Mouse (Mus musculus): ENCODE measurements around the gene Clasp1. TPM values are rescaled to one million over a fixed set of nuclear protein-coding genes. Genes with fewer than 3 reads are reported as not detected.
A peak's percentile ranks its signal among the peaks of the same experiment; 100 is the strongest.
"Not testable (repeated sequence)": the region's sequence is repeated elsewhere in the genome, so short reads cannot be mapped to it uniquely, and the experiment has no call there.

The Clasp1 gene
- polyA plus RNA-seq, 1 experiment from 2014 or later, result 41.1 TPM

DNA sequence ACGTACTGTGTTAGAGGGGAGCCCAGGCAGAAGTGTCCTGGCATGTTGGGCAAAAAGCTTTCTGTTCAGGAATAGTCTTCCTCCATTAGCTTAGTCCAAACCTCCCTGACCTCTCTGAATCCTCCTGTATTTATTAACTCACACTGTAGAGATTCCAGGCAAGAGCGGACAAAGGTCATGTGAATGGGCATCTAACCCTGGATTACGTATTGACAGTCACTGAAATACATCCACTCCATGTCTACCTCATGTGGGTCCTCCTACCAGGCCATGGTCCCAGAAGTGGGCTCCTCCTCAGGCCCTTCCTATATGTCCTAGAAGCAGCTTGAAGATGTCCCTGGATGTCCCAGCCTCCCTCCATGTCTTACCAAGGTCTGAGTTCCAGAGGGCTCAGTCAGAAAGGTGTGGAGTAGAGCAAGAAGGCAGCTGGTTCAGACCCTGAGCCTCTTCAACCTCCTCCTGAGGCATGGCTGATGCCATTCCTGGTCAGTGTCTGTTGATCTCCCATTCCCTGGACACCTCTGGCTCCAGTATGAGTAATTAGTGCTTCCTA, 224.8 kb downstream of the Clasp1 start:
- Histone ChIP-seq H3K27me3 (replicated peaks; ENCODE audit: control insufficient read depth, insufficient read depth, low read length) (no peaks in the 10 kb centered on the region), H3K4me1 (replicated peaks; ENCODE audit: control insufficient read depth, insufficient read depth, low read length) (no peaks in the 10 kb centered on the region), H3K36me3 (ENCODE audit: control insufficient read depth, insufficient read depth, low read length) (no peaks in the 10 kb centered on the region), H3K27ac (ENCODE audit: low read depth, low read length) (no peak overlapping the region; the same call in 1 of the 2 replicates), H3K4me2 (no peak overlapping the region), H3K9ac (ENCODE audit: low read depth, low read length) (no peak overlapping the region), H3K4me3 (ENCODE audit: low read depth, low read length) (no peak overlapping the region), H3K9me3 (ENCODE audit: control insufficient read depth, low read length) (no peaks in the 10 kb centered on the region)
- ATAC-seq (replicated peaks; ENCODE audit: low FRiP score) (peak; percentile 61), DNase-seq (ENCODE audit: low spot score) (no peak)
- 74% methylated on average over 3 of the region's 3 CpGs for WGBS

DNA sequence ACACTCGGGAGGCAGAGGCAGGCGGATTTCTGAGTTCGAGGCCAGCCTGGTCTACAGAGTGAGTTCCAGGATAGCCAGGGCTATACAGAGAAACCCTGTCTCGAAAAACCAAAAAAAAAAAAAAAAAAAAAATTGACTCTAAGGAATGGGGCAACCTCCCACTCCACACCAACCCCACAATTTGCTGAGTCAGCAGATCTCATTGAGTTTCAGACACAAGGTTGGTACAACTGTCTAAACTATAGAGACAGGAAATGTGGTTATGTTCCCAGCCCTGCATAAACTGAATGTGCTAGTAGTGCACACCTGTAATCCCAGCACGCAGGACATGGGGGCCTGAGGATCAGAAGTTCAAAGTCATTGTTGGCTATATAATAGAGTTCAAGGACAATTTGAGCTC, 232.2 kb downstream of the Clasp1 start:
- H3K36me3 ChIP-seq (ENCODE audit: control insufficient read depth, insufficient read depth, low read length); DNase-seq (ENCODE audit: low spot score); H3K9ac ChIP-seq (ENCODE audit: low read depth, low read length); ATAC-seq (replicated peaks; ENCODE audit: low FRiP score); H3K9me3 ChIP-seq (ENCODE audit: control insufficient read depth, low read length); H3K27me3 ChIP-seq (replicated peaks; ENCODE audit: control insufficient read depth, insufficient read depth, low read length); H3K4me3 ChIP-seq (ENCODE audit: low read depth, low read length); H3K4me1 ChIP-seq (replicated peaks; ENCODE audit: control insufficient read depth, insufficient read depth, low read length); H3K4me2 ChIP-seq; H3K27ac ChIP-seq (ENCODE audit: low read depth, low read length): not testable (repeated sequence)
- 76% methylated on average over 5 of the region's 5 CpGs for WGBS

DNA sequence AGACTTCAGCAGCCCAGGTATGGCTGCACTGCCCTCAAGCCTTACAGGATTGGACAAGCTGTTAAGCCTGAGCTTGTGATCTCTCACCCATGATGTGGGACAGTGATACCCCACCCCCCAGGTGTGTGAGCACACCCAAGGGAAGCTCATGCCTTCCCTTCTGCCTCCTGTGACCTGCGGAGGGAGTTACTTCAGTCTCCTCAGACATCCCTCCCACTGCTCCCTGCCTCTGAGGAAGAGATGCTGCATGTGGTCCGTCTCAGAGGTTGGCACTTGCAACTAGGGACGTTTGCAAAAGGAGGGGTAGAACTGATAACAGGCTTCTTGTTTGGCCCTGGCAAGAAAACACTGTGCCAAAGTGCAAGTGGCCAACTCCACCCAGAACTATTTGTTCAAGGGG, 234.0 kb downstream of the Clasp1 start:
- DNase-seq (ENCODE audit: low spot score) (no peak), ATAC-seq (replicated peaks; ENCODE audit: low FRiP score) (no peak)
- 41% methylated on average over 3 of the region's 3 CpGs for WGBS
- no peak overlapping the region for H3K4me3 ChIP-seq (ENCODE audit: low read depth, low read length)
- H3K4me1 ChIP-seq (replicated peaks; ENCODE audit: control insufficient read depth, insufficient read depth, low read length), result peaks cover 5% of the 10 kb centered on the region; the same call in 1 of the 2 replicates
- no peak overlapping the region for H3K9ac ChIP-seq (ENCODE audit: low read depth, low read length)
- H3K27ac ChIP-seq (ENCODE audit: low read depth, low read length), result no peak overlapping the region
- peaks cover 17% of the 10 kb centered on the region for H3K27me3 ChIP-seq (replicated peaks; ENCODE audit: control insufficient read depth, insufficient read depth, low read length)
- no peak overlapping the region for H3K4me2 ChIP-seq
- H3K36me3 ChIP-seq (ENCODE audit: control insufficient read depth, insufficient read depth, low read length), result no peaks in the 10 kb centered on the region
- no peaks in the 10 kb centered on the region for H3K9me3 ChIP-seq (ENCODE audit: control insufficient read depth, low read length)

DNA sequence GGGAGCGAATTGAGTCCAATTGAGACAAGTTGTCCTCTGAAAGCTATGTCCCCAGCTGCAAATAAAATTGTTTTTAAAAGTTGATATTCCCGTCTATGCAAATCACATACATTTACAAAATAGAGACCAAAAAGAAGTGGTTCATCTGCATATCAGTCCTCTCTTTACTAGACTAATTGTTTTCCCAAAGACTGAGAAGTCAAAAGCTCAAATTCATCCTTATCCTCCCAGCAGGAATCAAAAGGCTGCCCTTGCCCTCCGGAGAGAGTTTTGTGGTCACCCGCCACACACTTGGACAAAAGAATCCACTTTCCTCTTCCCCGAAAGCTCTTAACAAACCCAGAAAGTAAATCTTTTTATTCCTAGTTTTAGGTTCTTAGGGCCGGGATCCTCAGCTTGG, 236.6 kb downstream of the Clasp1 start:
- no peaks in the 10 kb centered on the region for H3K36me3 ChIP-seq (ENCODE audit: control insufficient read depth, insufficient read depth, low read length)
- H3K4me3 ChIP-seq (ENCODE audit: low read depth, low read length), result no peak overlapping the region
- 48% methylated on average over 6 of the region's 6 CpGs for WGBS
- no peak overlapping the region for H3K4me2 ChIP-seq
- H3K9me3 ChIP-seq (ENCODE audit: control insufficient read depth, low read length), result no peaks in the 10 kb centered on the region
- H3K4me1 ChIP-seq (replicated peaks; ENCODE audit: control insufficient read depth, insufficient read depth, low read length), result peaks cover 5% of the 10 kb centered on the region
- ATAC-seq (replicated peaks; ENCODE audit: low FRiP score) (no peak), DNase-seq (ENCODE audit: low spot score) (no peak)
- H3K27me3 ChIP-seq (replicated peaks; ENCODE audit: control insufficient read depth, insufficient read depth, low read length), result peaks cover 28% of the 10 kb centered on the region
- H3K27ac ChIP-seq (ENCODE audit: low read depth, low read length), result no peak overlapping the region
- H3K9ac ChIP-seq (ENCODE audit: low read depth, low read length), result no peak overlapping the region

DNA sequence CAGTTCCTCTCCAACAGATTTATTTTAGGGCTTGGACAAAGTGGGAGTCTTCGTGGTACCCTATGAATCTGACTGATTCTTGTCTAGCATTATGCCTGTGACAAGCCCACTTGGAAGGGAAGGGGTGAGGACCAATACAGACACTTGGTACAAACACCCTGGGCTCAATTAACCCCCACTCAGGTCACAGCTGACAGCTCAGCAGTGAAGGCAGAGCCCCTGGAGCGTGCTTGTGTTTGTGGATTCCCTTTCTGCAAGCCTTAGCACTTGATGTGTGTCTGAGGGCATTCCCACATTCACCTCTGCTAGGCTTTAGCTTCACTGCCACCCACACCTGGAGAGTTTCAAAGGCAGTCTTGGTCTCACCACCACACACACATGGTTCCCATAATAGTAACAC, 237.1 kb downstream of the Clasp1 start:
- H3K4me2 ChIP-seq, result no peak overlapping the region
- no peaks in the 10 kb centered on the region for H3K36me3 ChIP-seq (ENCODE audit: control insufficient read depth, insufficient read depth, low read length)
- H3K9me3 ChIP-seq (ENCODE audit: control insufficient read depth, low read length), result no peaks in the 10 kb centered on the region
- peaks cover 28% of the 10 kb centered on the region for H3K27me3 ChIP-seq (replicated peaks; ENCODE audit: control insufficient read depth, insufficient read depth, low read length)
- WGBS, result 50% methylated on average over 2 of the region's 2 CpGs
- no peak overlapping the region for H3K4me3 ChIP-seq (ENCODE audit: low read depth, low read length)
- H3K27ac ChIP-seq (ENCODE audit: low read depth, low read length), result no peak overlapping the region
- no peak overlapping the region for H3K9ac ChIP-seq (ENCODE audit: low read depth, low read length)
- DNase-seq (ENCODE audit: low spot score) (no peak), ATAC-seq (replicated peaks; ENCODE audit: low FRiP score) (no peak)
- H3K4me1 ChIP-seq (replicated peaks; ENCODE audit: control insufficient read depth, insufficient read depth, low read length), result peaks cover 5% of the 10 kb centered on the region

DNA sequence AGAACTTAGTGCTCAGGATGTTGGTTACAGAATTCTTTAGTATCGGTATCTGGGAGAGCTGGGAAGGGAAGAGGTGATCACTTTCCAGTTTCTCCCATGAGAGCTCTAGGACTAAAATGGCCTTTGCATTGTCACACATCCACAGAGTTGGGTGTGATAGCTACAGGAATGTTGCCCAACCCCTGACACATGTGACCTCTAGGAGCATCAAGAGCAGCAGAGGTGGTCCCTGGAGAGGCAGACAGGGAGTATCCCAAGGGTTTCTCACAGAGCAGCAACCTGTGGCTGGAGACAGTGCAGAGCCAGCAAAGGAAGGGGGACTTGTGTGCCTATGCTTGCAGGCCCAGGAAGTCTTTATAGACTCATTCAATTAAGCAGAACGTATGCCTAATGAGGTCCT, 237.6 kb downstream of the Clasp1 start:
- 81% methylated on average over 2 of the region's 2 CpGs for WGBS

DNA sequence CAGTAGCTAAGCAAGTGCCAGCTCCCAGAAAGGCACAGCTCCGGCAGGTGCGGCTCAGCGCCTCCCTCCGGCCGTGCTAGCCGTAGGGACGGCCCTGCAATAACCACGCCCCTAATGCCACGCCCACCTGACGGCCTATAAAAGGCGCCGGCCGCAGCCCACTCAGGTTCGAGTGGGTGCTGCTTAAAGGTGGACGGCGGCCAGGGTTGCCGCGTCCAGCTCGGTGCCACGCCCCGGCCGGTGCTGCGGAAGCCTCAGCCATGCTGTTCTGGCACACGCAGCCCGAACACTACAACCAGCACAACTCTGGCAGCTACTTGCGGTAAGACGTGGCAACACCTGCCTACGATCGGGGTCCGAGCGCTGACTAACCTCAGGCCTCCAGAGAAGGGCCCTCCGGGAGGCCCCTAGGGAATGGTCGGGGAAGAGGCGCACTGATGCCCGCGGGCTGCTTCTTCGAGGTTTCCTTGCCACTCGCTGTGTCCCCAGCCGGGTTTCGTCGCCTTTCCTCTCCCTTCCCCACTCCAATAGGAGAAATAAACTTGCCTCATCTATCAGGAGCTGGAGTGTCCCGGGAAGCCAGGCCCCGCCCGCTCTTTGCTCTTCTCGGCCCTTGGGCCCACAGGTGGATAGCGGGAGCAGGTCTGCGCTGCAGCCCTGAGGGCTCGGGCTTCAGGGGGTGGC, 239.1 kb downstream of the Clasp1 start, which contains the start of gene Tfcp2l1:
Gene Tfcp2l1, plus strand, starts transcription at position 165 of the 684 bp plus-strand sequence.
- ATAC-seq (replicated peaks; ENCODE audit: low FRiP score), result peak; percentile 88
- no peak within 1 kb of the TSS for H3K27ac ChIP-seq (ENCODE audit: low read depth, low read length)
- no peaks in the 10 kb centered on the region for H3K36me3 ChIP-seq (ENCODE audit: control insufficient read depth, insufficient read depth, low read length)
- peak within 1 kb of the TSS; percentile 93 for H3K4me2 ChIP-seq
- peak within 1 kb of the TSS; percentile 57 for H3K4me3 ChIP-seq (ENCODE audit: low read depth, low read length)
- H3K9ac ChIP-seq (ENCODE audit: low read depth, low read length), result 0 out of 2 replicates have a peak within 1 kb of the TSS, but pooled peaks have one; percentile 20
- under 1% methylated on average over 48 of the region's 48 CpGs for WGBS
- no peaks in the 10 kb centered on the region for H3K9me3 ChIP-seq (ENCODE audit: control insufficient read depth, low read length)
- peaks cover 5% of the 10 kb centered on the region for H3K4me1 ChIP-seq (replicated peaks; ENCODE audit: control insufficient read depth, insufficient read depth, low read length)
- peaks cover 28% of the 10 kb centered on the region for H3K27me3 ChIP-seq (replicated peaks; ENCODE audit: control insufficient read depth, insufficient read depth, low read length)
- DNase-seq (ENCODE audit: low spot score), result peak; percentile 79

More for the DNA sequence above, 237.6 kb downstream of the Clasp1 start:
- Histone ChIP-seq H3K4me1 (replicated peaks; ENCODE audit: control insufficient read depth, insufficient read depth, low read length) (peaks cover 5% of the 10 kb centered on the region), H3K4me2 (no peak overlapping the region), H3K27ac (ENCODE audit: low read depth, low read length) (no peak overlapping the region), H3K4me3 (ENCODE audit: low read depth, low read length) (no peak overlapping the region), H3K27me3 (replicated peaks; ENCODE audit: control insufficient read depth, insufficient read depth, low read length) (peaks cover 28% of the 10 kb centered on the region), H3K9ac (ENCODE audit: low read depth, low read length) (no peak overlapping the region), H3K9me3 (ENCODE audit: control insufficient read depth, low read length) (no peaks in the 10 kb centered on the region), H3K36me3 (ENCODE audit: control insufficient read depth, insufficient read depth, low read length) (no peaks in the 10 kb centered on the region)
- ATAC-seq (replicated peaks; ENCODE audit: low FRiP score), result no peak
- no peak for DNase-seq (ENCODE audit: low spot score)

DNA sequence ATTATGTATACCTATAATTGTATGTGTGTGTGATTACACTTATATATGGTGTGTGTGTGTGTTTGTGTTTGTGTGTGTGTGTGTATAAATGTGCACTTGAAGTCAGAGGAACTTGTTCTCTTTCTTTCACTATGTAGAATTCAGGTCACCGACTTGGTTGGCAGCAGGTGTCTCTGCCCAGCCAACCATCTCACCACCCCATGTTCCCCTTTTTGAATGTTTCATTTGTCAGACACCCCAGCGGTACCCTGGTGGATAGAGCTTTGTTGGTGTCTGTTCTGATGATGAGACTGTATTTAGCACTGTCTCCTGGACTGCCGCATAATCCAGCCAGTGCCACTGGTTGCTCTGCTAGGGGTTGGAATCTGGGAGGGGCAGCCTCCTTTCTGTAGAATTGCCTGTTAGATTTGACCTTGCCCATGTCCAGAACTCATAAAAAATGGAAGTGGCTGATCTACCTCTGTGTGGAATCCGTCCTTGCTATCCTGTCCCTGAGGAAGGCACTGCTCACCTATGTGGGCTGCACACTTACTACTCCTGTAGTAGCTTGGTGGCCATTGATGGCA, 244.6 kb downstream of the Clasp1 start:
- Histone ChIP-seq H3K27ac (ENCODE audit: low read depth, low read length) (no peak overlapping the region), H3K27me3 (replicated peaks; ENCODE audit: control insufficient read depth, insufficient read depth, low read length) (peaks cover 5% of the 10 kb centered on the region; the same call in 1 of the 2 replicates), H3K36me3 (ENCODE audit: control insufficient read depth, insufficient read depth, low read length) (no peaks in the 10 kb centered on the region), H3K9me3 (ENCODE audit: control insufficient read depth, low read length) (no peaks in the 10 kb centered on the region), H3K4me3 (ENCODE audit: low read depth, low read length) (no peak overlapping the region), H3K9ac (ENCODE audit: low read depth, low read length) (no peak overlapping the region), H3K4me2 (no peak overlapping the region), H3K4me1 (replicated peaks; ENCODE audit: control insufficient read depth, insufficient read depth, low read length) (no peaks in the 10 kb centered on the region; the same call in 1 of the 2 replicates)
- DNase-seq (ENCODE audit: low spot score) (no peak), ATAC-seq (replicated peaks; ENCODE audit: low FRiP score) (no peak)
- 76% methylated on average over 4 of the region's 4 CpGs for WGBS

Measured in liver, embryonic 11.5 days (tissue).